Mouse (Mus musculus): ENCODE data around the gene C1ql2. TPM values are rescaled to one million over a fixed set of nuclear protein-coding genes. Genes with fewer than 3 reads are reported as not detected.

C1ql2 gene
- 0.24 and 0.43 TPM in 2 replicates for polyA plus RNA-seq (2012; rRNA removed)

GRCm38 (mm10) chr1:120340419-120341171 is at the start of gene C1ql2:
TSS of gene C1ql2 (plus strand) at chr1:120340582.

Other genes with a start within 250 kb of the C1ql2 start
- 466 and 468 TPM in 2 replicates for gene Dbi, start 219.5 kb upstream of the C1ql2 start, polyA plus RNA-seq (2012; rRNA removed)
- 9.6 and 12.1 TPM in 2 replicates for gene 3110009E18Rik, start 219.4 kb upstream of the C1ql2 start, polyA plus RNA-seq (2012; rRNA removed)
- 4.6 and 6.4 TPM in 2 replicates for gene Steap3, start 67.9 kb upstream of the C1ql2 start, polyA plus RNA-seq (2012; rRNA removed)
- 0.21 and 0.66 TPM in 2 replicates for gene Marco, start 164.4 kb downstream of the C1ql2 start, polyA plus RNA-seq (2012; rRNA removed)